Mouse (Mus musculus) adrenal gland (tissue): ENCODE results near the gene Amtn.
"Not testable (repeated sequence)": the region's sequence is repeated elsewhere in the genome, so short reads cannot be mapped to it uniquely, and the experiment has no call there.

Experiments
- intact Hi-C: fragments of 180-260 bp; cut with DNase I; formaldehyde crosslinking; loops from one replicate; pipeline ENCODE4 v1.15.1; 2025
- long read RNA-seq, 2 experiments: library from polyadenylated mRNA; unstranded; transcript quantifications; one replicate each; pipeline ENCODE4 v2.0.0; 2020; ENCODE audit warnings: borderline replicate concordance in 1 of 2; ENCODE audit not compliant: insufficient replicate concordance in 1 of 2

Gene Amtn
- long read RNA-seq, experiment 1: 0 reads
- long read RNA-seq, experiment 2: 0 reads

DNA sequence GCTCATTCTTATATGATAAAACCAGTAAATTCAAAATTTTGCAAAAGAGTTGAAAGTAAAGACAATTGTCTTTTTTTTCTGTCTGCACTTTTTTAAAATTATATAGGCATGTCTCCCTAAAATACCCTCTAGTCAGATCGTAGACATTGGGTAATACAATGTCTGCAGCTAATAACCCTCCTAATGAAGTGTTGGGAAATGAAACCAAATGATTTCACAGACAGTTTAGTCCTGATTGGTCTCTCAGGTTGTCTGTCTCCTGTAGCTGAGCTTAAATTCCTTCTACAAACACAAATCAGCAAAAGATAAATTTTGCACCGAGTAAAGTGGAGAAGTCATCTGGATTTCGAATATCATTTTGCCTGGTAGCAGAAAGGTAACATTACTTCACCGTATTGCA lies at the start of gene Amtn:
TSS of gene Amtn (plus strand) at position 301 of the 400 bp plus-strand sequence.
- intact Hi-C loops: no loop called here

GRCm38 (mm10) chr5:88348533-88348932 lies 27.4 kb upstream of the Amtn start:
- intact Hi-C loops: not testable (repeated sequence)

DNA sequence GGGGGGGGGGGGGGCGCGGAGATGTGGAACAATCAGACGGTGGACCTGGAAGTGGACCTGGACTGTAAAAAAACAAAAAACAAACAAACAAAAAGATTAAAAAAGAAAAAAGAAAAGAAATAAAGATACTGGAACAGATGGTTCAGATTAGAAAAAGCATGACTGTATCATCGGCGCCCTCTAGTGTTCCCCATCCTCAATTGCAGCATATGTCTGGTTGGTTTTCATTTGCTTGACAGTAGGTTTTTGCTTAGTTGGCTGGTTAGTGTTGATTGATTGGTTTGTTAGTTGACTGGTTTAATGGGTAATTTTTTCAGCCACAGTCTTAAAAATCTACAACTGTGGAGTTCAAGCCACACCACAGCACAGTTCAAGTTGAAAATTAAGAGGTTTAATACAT lies 11.1 kb upstream of the Amtn start:
- intact Hi-C loops: no loop called here

DNA sequence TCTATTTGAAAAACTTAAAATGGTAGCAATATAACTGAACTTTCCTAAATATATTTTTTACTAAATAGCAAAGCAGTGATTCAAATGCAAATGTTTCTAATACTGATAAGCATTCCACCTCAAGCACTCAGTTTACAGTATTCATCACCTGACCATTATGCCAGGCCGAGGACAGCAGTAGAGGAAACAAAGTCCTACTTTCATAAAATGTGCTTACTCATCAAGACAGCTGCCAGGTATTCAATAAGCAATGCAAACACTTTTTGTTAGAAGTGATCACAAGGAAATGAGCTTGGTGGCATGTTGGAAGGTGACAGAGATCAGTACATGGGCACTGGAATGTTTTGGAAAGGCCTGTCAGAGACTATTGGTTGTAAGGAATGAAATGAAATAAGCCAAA lies 9.0 kb upstream of the Amtn start:
- intact Hi-C loops: no loop called here

DNA sequence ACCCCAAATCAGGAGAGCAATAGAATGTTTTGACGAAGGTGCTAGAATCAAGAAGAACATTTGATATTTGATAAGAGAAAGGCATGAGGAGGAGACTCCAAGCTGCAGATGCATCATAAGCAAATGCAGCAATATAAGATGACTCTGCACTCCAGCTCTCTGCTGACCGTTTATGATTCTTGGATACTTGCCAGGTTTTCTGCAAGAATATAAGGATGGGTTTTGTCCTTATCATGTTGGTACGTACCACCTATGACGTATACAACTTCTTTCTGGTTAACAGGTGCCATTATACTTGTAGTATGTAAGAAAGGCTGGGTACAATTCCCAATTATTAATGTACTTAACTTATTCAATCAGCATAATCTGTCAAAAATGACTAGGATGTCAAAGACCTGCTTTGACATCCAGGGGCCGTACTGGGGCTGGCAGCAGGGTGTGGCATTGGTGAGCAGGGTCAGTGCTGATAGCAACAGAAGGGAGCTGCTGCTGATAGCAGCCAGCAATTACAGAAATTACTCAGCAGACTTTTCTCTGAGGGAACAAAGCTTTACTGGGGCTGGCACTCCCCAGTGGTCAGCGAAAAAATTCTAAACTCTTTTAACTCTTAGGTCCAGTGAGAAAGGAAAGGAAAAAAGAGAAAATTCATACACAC lies 5.2 kb upstream of the Amtn start:
- intact Hi-C loops: no loop called here

DNA sequence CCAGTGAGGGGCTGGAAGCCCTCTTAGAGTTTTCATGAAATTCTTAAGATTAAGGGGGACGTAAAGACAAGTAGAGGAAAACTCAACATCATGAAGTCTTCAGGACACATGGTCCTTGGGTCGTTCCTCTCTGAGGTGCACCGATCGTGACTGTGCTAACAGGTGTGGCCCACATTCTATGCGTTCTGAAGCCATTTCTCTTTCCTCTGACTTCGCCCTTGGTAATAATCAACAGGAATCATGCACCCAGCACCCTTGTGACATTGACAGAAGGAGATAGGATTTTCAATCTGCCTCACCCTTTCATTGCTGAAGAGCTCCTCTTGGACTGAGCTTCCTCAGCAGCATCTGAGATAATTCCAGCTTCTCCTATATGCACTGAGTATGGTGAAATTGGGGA lies 3.3 kb upstream of the Amtn start:
- intact Hi-C loops: no loop called here

- intact Hi-C loops: loop anchor here (10.0 kb wide), 1 partner anchor 517 kb away; no protein-coding TSS in a partner anchor
These were observed 16.1 kb downstream of the Amtn start for GRCm38 (mm10) chr5:88391960-88392359.

DNA sequence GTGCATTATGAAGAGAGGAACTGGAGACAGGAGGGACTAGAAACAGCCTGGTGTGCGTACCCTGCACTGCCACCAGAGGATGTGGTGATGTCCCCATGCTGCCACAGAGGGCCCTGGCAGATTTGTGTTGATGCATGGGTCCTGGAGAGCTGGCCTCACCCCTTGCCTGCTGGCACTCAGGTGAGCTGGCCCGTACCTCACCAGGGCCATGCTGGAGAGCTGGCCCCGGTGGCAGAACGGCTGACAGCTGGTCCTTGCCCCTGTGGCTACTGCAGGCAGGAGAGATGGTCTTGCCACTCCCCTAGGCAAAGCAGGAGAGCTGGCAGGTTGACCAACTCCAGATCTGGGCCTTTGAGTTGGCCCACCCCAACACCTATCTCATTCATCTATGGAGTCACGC lies 22.7 kb downstream of the Amtn start:
- intact Hi-C loops: loop anchor here (10.0 kb wide), 1 partner anchor 524 kb away; no protein-coding TSS in a partner anchor

DNA sequence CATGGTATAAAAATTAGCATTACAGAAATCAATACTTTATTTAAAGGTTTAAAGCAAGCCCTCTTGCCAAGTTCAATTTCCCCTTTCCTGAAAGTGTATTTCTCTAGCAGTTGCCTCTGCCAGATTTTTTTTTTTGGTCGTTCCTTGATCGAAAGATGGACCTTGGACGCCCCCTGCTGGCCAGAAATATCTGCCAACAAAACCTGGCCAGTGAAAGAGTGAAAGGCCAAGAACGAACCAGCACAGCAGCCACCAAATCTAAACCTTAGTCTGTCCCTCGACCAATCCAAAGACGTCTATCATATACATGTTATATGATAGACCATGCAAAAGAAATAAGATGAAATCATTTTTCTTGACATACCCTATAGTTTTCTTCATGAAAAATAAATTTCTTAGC lies 23.9 kb downstream of the Amtn start:
- intact Hi-C loops: loop anchor here (10.0 kb wide), 1 partner anchor 525 kb away; no protein-coding TSS in a partner anchor

- intact Hi-C loops: no loop called here
These were observed 25.6 kb downstream of the Amtn start for GRCm38 (mm10) chr5:88401464-88401863.

GRCm38 (mm10) chr5:88420319-88421065 lies 44.6 kb downstream of the Amtn start:
- intact Hi-C loops: no loop called here

GRCm38 (mm10) chr5:88424892-88425291 lies 49.0 kb downstream of the Amtn start:
- intact Hi-C loops: not testable (repeated sequence)

DNA sequence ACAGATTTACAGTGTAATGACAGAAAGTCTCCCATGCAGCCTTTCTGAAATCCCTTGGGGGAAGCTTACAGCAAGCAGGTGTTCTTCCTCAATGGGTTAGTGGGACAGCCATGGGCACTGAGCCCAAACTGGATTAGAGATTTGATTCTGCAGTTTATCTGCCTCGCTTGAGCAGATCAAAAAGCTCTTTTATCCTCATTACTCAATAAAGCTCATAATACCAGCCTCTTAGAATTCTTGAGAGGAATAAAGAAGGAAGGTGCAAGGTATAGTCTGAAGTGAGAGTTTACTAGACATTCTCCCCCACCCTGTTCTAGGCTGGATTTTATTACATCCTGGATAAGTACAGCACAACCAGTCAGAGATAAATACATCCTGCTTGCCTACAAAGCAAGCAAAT lies 50.8 kb downstream of the Amtn start:
- intact Hi-C loops: no loop called here
